Mouse (Mus musculus) brain, embryonic 14.5 days (tissue): ENCODE data around the gene Aplp2. TPM values are rescaled to one million over a fixed set of nuclear protein-coding genes. Genes with fewer than 3 reads are reported as not detected.

Experiments used
- DNase-seq: peaks from one replicate; pipeline ENCODE4 v3.0.0-alpha.2; 2011; ENCODE audit warnings: low read depth
- CTCF ChIP-seq: fragments of 200-500 bp; IDR thresholded peaks from 2 replicates; pipeline ENCODE4 v1.5.1; 2012; ENCODE audit warnings: inconsistent platforms, mild to moderate bottlenecking, moderate library complexity, borderline replicate concordance; ENCODE audit not compliant: insufficient read depth, insufficient read length; ENCODE audit errors: extremely low read depth
- POLR2A ChIP-seq: fragments of 200-500 bp; IDR thresholded peaks from 2 replicates; pipeline ENCODE4 v1.6.1; 2012; ENCODE audit warnings: mild to moderate bottlenecking, inconsistent platforms, borderline replicate concordance; ENCODE audit not compliant: poor library complexity, insufficient read depth, insufficient read length, severe bottlenecking; ENCODE audit errors: extremely low read depth
- polyA plus RNA-seq: library from polyadenylated mRNA; depleted of rRNA; stranded (reverse); fragments of >200 nt; gene quantifications from 2 replicates; pipeline ENCODE4 v1.2.3, GENCODE M21; 2012

Gene Aplp2
- polyA plus RNA-seq, 1 experiment, result 363 TPM

GRCm38 (mm10) chr9:31243306-31243938, 31.8 kb upstream of the Aplp2 start:
- TF ChIP-seq POLR2A (no peak), CTCF (no peak)
- no peak for DNase-seq

DNA sequence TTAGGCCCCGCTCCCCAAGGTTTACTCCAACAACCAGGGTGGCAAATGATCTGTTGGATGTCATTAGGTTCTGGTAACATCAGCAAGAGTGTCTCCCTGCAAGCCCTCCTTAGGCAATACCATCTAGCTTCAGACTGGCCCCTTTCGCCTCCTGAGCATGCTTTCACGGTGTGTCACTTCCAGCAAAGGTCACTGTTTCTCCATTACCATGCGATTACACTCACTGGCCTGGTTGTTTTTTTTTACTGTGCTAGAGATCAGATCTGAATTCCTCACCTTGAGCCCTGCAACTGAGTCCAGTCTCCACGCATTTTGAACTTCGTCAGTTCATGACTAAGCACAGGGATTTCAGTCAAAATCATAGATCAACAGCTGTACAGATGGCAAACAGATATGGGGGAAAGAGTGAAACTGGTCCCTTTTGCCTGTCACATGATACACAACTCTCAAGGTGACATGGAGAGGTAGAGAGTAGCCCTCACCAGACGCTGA, 29.6 kb upstream of the Aplp2 start:
- TF ChIP-seq CTCF, result no peak
- TF ChIP-seq POLR2A, result no peak
- DNase-seq, result no peak

GRCm38 (mm10) chr9:31240522-31241207, 29.1 kb upstream of the Aplp2 start:
- DNase-seq, result no peak
- TF ChIP-seq CTCF, result no peak
- no peak for TF ChIP-seq POLR2A

- TF ChIP-seq POLR2A (no peak), CTCF (no peak)
- DNase-seq, result no peak
Measured at GRCm38 (mm10) chr9:31239551-31239950, 27.9 kb upstream of the Aplp2 start.

DNA sequence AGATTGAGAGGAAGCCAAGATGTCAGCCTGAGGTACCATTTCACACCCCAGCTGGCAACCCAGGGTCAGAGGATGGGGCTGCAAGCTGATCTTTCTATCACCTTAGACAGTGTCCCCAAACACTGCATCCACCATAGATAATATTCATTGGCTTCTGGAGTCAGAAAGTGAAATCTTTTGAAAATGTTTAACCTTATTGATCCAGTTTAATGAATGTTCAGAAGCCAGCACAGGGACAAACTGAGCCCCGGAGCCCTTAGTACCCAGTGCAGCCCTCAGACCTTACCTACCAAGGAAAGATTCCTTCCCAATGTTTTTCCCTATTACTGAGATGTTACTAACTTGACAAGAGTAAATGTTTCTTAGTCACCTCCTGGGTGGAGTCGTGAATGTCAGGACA, 26.9 kb upstream of the Aplp2 start:
- TF ChIP-seq CTCF, result no peak
- no peak for TF ChIP-seq POLR2A
- DNase-seq, result no peak

DNA sequence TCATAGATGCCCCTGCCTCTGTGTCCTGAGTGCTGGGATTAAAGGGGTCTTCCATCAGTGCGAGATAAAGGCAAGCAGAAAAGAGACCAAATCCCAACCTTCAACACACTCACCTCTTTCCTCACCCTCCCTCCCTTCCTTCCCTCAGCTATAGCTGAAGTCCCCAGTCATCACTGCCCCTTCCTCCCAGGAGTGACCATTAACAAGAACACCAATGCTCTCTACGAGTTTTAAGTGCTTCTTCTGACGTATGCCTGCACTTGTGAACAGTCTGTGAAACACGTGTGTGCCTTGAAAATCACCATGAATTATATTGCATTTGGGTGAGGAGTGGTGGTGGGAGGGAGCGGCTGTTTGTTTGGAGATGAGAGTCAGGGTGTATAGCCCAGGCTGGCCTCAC, 24.5 kb upstream of the Aplp2 start:
- DNase-seq, result no peak
- TF ChIP-seq POLR2A (no peak), CTCF (no peak)

DNA sequence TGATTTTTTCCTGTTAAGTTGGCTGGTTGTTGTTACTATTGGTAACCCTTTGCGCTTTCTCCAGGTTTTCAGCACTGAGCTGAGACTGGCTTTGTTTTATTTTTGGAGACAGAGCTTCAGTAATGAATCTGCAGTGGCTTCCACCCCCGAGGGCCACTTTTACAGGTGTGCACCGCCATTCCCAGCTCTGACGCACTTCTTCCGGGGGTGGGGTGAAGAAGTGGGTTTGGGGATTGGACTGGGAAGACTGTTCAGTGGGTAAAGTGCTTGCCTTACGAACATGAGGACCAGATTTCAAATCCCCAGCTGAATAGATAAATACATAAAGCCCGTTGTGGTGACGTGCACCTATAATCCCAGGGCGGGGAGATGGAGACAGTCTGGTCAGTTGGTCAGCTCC, 23.9 kb upstream of the Aplp2 start:
- TF ChIP-seq POLR2A, result no peak
- no peak for TF ChIP-seq CTCF
- DNase-seq, result no peak

GRCm38 (mm10) chr9:31235030-31235429, 23.4 kb upstream of the Aplp2 start:
- TF ChIP-seq POLR2A (no peak), CTCF (no peak)
- peak; percentile 32 for DNase-seq

GRCm38 (mm10) chr9:31226541-31226940, 14.9 kb upstream of the Aplp2 start:
- TF ChIP-seq CTCF (no peak), POLR2A (no peak)
- DNase-seq, result no peak

DNA sequence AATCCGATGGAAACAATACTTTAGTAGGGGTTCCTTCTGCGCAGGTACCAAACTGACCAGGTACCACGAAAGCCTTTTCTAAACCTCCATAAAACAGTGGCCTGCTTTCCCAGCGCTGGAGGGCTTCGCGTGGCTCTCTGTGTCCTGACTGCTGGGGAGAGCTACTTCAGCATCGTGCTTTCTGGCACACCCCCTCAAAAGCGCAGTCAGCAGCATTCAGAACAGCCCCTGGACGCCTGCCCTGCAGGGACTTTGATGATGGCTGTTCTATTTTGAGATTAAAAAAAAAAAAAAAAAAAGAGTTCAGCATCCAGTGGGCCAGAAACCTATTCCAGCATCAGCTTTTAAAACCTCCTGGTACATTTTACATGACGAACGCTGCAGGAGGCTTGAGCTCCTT, 14.2 kb upstream of the Aplp2 start:
- peak; percentile 47 for DNase-seq
- TF ChIP-seq CTCF (no peak), POLR2A (no peak)

GRCm38 (mm10) chr9:31223475-31223874, 11.9 kb upstream of the Aplp2 start:
- DNase-seq, result no peak
- TF ChIP-seq CTCF (no peak), POLR2A (no peak)

DNA sequence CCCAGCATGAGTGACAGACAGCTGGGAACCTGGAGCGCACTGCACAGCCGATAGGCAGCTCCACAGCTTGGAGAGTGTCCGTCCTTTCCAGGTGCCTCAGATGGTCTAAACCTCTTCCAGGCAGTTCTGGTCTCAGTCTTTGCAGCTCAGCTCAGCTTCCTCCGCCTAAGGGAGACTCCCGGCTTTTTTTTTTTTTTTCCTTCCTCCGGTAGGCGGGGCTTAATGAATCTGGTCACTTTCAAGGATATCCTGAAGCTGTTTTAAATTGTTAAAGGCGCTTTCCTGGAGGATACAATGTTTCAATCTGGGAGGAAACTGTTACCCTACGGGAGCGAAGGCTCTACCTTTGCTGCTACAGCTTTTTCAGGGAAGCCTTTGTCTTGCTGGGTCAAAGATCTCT, 9.6 kb upstream of the Aplp2 start:
- DNase-seq, result no peak
- TF ChIP-seq POLR2A (no peak), CTCF (no peak)

DNA sequence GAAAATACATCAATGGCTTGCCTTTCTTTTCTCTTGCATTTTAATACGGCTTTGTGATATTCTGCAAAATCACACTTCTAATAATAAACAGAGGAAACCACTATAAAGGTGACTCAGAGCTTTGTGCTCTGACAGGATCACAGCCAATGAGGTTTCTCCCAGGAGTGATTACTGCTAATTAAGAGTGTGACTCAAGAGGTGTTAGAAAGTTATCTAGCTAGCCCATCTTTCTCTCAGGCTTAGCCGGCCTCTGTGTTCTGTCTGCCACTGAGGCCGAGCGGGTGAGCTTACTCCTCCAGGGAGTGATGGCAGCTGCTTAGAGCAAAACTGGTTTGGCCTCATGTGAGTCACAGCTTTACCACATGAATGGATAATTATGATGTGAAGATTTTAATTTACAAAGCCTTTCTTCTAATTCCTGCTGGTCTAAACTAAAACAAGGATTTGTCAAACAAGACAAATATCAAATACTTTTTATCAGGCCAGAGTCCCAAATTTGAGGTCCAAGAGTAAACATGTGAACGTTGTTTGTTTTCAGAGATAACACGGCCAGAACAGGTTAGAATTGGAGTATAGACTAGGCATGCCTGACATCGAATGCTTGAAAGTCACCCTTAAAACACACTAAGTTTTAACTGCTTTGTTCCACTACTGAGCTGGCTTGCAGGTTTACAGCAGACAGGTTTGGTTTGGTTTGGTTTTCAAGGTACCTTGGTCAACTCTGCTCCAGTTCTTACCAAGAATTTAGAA, 6.2 kb upstream of the Aplp2 start:
- DNase-seq, result no peak
- TF ChIP-seq CTCF, result no peak
- no peak for TF ChIP-seq POLR2A
